Mouse (Mus musculus): ENCODE results near the gene B3gat3. TPM values are rescaled to one million over a fixed set of nuclear protein-coding genes. Genes with fewer than 3 reads are reported as not detected.

Gene B3gat3
- total RNA-seq, 2 experiments from 2014 or later: 60.5 to 65.7 TPM

DNA sequence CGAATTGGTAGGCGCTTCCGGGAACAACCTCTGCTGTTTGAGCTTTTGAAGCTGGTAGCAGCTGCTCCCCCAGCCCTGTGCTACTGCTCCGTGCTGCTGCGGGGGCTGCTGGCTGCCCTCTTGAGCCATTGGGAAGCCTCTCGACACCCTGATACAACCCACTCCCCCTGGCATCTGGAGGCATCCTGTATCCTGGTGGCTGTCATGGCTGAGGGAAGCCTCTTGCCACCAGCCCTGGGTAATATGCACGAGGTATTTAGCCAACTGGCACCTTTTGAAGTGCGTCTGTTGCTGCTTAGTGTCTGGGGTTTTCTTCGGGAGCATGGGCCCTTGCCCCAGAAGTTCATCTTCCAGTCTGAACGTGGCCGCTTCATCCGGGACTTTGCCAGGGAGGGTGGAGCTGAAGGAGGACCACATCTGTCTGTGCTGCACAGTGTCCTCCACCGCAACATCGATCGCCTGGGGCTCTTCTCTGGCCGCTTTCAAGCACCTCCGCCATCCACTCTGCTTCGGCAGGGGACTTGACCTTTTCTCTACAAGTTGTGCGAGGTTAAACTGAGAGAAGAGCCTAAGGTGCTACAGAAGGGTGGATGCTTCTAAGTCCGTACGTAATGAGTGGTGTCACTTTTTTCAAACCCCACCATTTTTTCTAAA is 22.8 kb upstream of the B3gat3 start:
- peak in 1 of 2 experiments; percentile 45 for DNase-seq (ENCODE audit: low spot score in 2 of 2)

GRCm38 (mm10) chr19:8897865-8898495 is 22.2 kb upstream of the B3gat3 start, which contains the start of gene Ganab:
Gene Ganab, plus strand, starts transcription at chr19:8898071.
- DNase-seq (ENCODE audit: low spot score in 2 of 2): peak; percentile 89 to 92

DNA sequence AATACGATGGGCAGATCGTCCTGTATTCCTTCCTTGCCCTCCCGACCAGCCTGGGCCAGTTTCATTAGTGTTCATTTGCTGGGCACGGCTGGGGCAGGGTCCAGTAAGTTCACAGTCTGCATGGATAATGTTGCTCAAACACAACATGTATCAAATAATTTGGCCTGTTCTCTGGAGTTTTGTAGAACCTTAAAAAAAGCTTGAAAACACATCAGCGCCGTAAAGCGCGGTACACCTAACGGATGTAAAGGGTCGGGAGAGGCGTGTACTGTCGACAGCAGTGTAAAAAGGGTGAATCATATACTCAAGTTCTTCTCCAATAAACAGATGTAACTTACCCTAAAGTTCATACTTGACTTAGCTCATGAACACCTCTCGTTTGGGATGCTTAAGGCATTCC is 21.6 kb upstream of the B3gat3 start:
- no peak for DNase-seq (ENCODE audit: low spot score in 2 of 2)

GRCm38 (mm10) chr19:8899079-8899478 is 21.1 kb upstream of the B3gat3 start:
- DNase-seq (ENCODE audit: low spot score in 2 of 2): no peak

- DNase-seq (ENCODE audit: low spot score in 2 of 2): no peak
Measured at GRCm38 (mm10) chr19:8903412-8903811, 16.8 kb upstream of the B3gat3 start.

DNA sequence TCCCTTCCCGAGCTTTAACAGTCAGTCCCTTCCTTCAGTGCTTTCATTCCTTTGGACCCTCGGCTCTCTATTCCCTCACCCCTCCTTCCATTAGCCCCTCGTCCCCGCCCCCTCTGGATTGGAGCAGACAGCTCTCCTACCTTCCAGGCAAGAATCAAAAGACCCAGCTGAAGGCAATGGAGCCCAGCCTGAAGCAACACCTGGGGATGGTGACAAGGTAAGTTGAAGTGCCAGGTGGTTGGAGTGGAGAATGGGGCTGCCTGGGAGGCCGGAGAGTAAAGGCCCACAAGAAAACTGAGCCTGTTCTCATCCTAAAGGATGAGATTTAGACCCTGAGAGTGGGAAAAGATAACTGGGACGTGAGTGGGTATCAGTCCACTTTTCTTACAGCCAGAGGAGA is 11.6 kb upstream of the B3gat3 start:
- no peak for DNase-seq (ENCODE audit: low spot score in 2 of 2)

GRCm38 (mm10) chr19:8911810-8912209 is 8.4 kb upstream of the B3gat3 start:
- no peak for DNase-seq (ENCODE audit: low spot score in 2 of 2)

GRCm38 (mm10) chr19:8914212-8914611 is 6.0 kb upstream of the B3gat3 start:
- no peak for DNase-seq (ENCODE audit: low spot score in 2 of 2)

GRCm38 (mm10) chr19:8919000-8919399 is 1.2 kb upstream of the B3gat3 start:
- no peak for DNase-seq (ENCODE audit: low spot score in 2 of 2)

- DNase-seq (ENCODE audit: low spot score in 2 of 2): no peak
Measured at GRCm38 (mm10) chr19:8919684-8920072, 496 bp upstream of the B3gat3 start.

GRCm38 (mm10) chr19:8920836-8921291 is 690 bp downstream of the B3gat3 start:
- DNase-seq (ENCODE audit: low spot score in 2 of 2): no peak

GRCm38 (mm10) chr19:8921741-8922140 is 1.6 kb downstream of the B3gat3 start:
- DNase-seq (ENCODE audit: low spot score in 2 of 2): no peak

- DNase-seq (ENCODE audit: low spot score in 2 of 2): no peak
Measured at GRCm38 (mm10) chr19:8926766-8927165, 6.6 kb downstream of the B3gat3 start.

GRCm38 (mm10) chr19:8927891-8928525 is 7.8 kb downstream of the B3gat3 start:
- DNase-seq (ENCODE audit: low spot score in 2 of 2): no peak

- DNase-seq (ENCODE audit: low spot score in 2 of 2): peak; percentile 36 to 41
Measured at GRCm38 (mm10) chr19:8928689-8929223, 8.6 kb downstream of the B3gat3 start.

GRCm38 (mm10) chr19:8929224-8930088 is 9.3 kb downstream of the B3gat3 start, which contains the start of the genes Rom1 and Eml3:
Gene Rom1, minus strand, starts transcription at chr19:8929356.
Gene Eml3, plus strand, starts transcription at chr19:8929552.
- peak; percentile 90 to 93 for DNase-seq (ENCODE audit: low spot score in 2 of 2)

DNA sequence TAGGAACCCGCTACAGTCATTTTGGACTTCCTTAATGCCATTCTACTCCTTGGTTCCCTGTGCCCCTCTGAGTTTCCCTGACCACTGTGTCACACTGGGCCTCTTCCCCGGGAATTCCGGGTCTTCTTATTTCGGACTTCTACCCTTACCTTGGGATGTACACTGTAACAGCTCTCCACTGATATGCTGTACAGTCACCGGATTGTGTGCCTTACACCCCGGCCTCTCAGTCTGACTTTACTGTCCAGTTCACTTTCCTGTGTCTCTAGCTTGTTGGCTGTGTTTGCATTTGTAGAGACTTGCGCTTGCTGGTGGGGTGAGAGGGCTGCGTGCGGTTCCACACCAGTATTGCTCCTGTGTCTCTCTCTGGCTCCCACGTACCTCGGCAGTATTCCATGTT is 9.9 kb downstream of the B3gat3 start:
- no peak for DNase-seq (ENCODE audit: low spot score in 2 of 2)

- no peak for DNase-seq (ENCODE audit: low spot score in 2 of 2)
Measured at GRCm38 (mm10) chr19:8930771-8931170, 10.6 kb downstream of the B3gat3 start.

- no peak for DNase-seq (ENCODE audit: low spot score in 2 of 2)
Measured at GRCm38 (mm10) chr19:8936736-8937135, 16.6 kb downstream of the B3gat3 start.

- DNase-seq (ENCODE audit: low spot score in 2 of 2): no peak
Measured at GRCm38 (mm10) chr19:8940526-8941133, 20.5 kb downstream of the B3gat3 start.
